Mouse (Mus musculus): ENCODE data around the gene Hspa12b. TPM values are rescaled to one million over a fixed set of nuclear protein-coding genes. Genes with fewer than 3 reads are reported as not detected.

Hspa12b gene
- polyA plus RNA-seq, 1 experiment from 2014 or later: 5.2 TPM

DNA sequence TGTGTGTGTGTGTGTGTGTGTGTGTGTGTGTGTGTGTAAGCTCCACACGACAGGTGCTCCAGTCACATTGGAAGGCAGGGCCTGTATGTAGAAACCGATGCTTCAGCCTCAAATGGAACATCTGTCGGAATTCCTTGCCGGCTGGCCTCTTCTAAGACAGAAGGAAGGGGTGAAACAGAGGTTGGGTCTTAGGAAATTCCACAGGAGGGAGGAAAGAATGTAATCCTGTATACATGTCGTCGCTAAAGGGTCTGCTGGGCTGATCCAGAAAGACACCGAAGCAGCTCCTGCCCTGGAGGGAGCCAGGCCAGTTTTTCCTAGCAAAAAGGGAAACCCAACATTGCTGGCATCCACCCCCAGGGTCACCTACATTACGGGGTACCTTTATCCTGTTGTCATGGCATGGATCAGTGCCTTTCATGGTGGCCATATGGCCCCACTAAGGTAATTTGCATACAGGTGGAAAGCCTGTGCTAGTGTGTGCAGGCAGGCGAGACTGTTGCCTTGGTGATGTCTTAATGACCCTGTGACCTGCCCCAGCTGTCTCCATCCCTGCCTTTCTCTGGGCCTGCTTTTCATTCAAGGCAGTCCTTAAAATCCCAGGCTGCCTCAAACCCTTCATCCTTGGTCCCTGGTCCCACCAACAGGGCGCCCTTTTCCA is 63.4 kb downstream of the Hspa12b start:
- Histone ChIP-seq H3K4me2 (peak overlapping the region; percentile 36), H3K27me3 (no peaks in the 10 kb centered on the region), H3K4me3 (replicated peaks) (no peak overlapping the region), H3K9me3 (no peaks in the 10 kb centered on the region), H3K4me1 (peaks cover 53% of the 10 kb centered on the region), H3K27ac (peak overlapping the region; percentile 85), H3K36me3 (replicated peaks) (peaks cover 38% of the 10 kb centered on the region), H3K9ac (no peak overlapping the region; the same call in 1 of the 2 replicates)
- WGBS: 8% methylated on average over 10 of the region's 10 CpGs
- peak; percentile 79 for ATAC-seq (ENCODE audit: low FRiP score)

DNA sequence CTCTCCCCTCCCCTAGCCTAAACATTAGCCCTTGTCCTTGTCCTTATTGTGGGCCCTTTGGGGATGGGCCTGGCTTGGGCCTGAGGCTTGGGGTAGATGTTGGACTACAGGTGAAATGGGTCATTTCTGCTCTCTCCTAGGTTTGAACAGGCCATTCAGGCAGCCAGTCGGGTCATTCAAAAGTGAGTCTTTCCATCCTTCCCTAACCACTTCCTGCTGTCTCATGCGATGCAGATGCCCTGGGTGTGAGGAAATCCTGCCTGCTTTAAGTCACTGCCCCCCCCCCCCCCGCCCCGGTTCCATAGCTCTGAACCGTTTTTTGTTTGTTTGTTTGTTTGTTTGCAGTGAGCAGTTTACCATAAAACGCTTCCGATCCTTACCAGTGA is 63.9 kb downstream of the Hspa12b start:
- Histone ChIP-seq H3K27ac (peak overlapping the region; percentile 85), H3K4me3 (replicated peaks) (no peak overlapping the region), H3K9ac (no peak overlapping the region; the same call in 1 of the 2 replicates), H3K4me1 (peaks cover 52% of the 10 kb centered on the region), H3K27me3 (no peaks in the 10 kb centered on the region), H3K36me3 (replicated peaks) (peaks cover 42% of the 10 kb centered on the region), H3K4me2 (peak overlapping the region; percentile 36; the same call in 1 of the 2 replicates), H3K9me3 (no peaks in the 10 kb centered on the region)
- no peak; the same call in 1 of the 2 replicates for ATAC-seq (ENCODE audit: low FRiP score)
- WGBS: 58% methylated on average over 7 of the region's 7 CpGs

Other genes with a start within 250 kb of the Hspa12b start
- gene 4930402H24Rik, start 220.9 kb upstream of the Hspa12b start, polyA plus RNA-seq (2016; fragmentation: Nextera tagmentation; extraction: Ambion mirVana): 78.6 and 79.5 TPM in 2 replicates
- 11.8 and 11.9 TPM in 2 replicates for gene Atrn, start 220.8 kb upstream of the Hspa12b start, polyA plus RNA-seq (2016; fragmentation: Nextera tagmentation; extraction: Ambion mirVana)
- 6.0 and 7.6 TPM in 2 replicates for gene Gfra4, start 84.2 kb upstream of the Hspa12b start, polyA plus RNA-seq (2016; fragmentation: Nextera tagmentation; extraction: Ambion mirVana)
- gene Adam33, start 63.5 kb upstream of the Hspa12b start, polyA plus RNA-seq (2016; fragmentation: Nextera tagmentation; extraction: Ambion mirVana): 0.97 and 1.5 TPM in 2 replicates
- 0.06 and 0.09 TPM in 2 replicates for gene Siglec1, start 40.5 kb upstream of the Hspa12b start, polyA plus RNA-seq (2016; fragmentation: Nextera tagmentation; extraction: Ambion mirVana)
- gene Gm11037, start 6.2 kb downstream of the Hspa12b start, polyA plus RNA-seq (2016; fragmentation: Nextera tagmentation; extraction: Ambion mirVana): not detected in 2 replicates
- gene 1700037H04Rik, start 32.8 kb downstream of the Hspa12b start, polyA plus RNA-seq (2016; fragmentation: Nextera tagmentation; extraction: Ambion mirVana): 104 TPM in 2 replicates
- gene Cenpb, start 52.8 kb downstream of the Hspa12b start, polyA plus RNA-seq (2016; fragmentation: Nextera tagmentation; extraction: Ambion mirVana): 15.3 and 16.2 TPM in 2 replicates
- gene Cdc25b, start 59.7 kb downstream of the Hspa12b start, polyA plus RNA-seq (2016; fragmentation: Nextera tagmentation; extraction: Ambion mirVana): 73.1 and 81.9 TPM in 2 replicates
- gene Spef1, start 60.0 kb downstream of the Hspa12b start, polyA plus RNA-seq (2016; fragmentation: Nextera tagmentation; extraction: Ambion mirVana): 10.2 and 12.1 TPM in 2 replicates
- gene Ap5s1, start 79.8 kb downstream of the Hspa12b start, polyA plus RNA-seq (2016; fragmentation: Nextera tagmentation; extraction: Ambion mirVana): 29.1 and 30.0 TPM in 2 replicates
- 11.3 and 13.2 TPM in 2 replicates for gene Mavs, start 106.8 kb downstream of the Hspa12b start, polyA plus RNA-seq (2016; fragmentation: Nextera tagmentation; extraction: Ambion mirVana)
- 58.5 and 70.4 TPM in 2 replicates for gene Pank2, start 135.2 kb downstream of the Hspa12b start, polyA plus RNA-seq (2016; fragmentation: Nextera tagmentation; extraction: Ambion mirVana)
- gene Rnf24, start 225.6 kb downstream of the Hspa12b start, polyA plus RNA-seq (2016; fragmentation: Nextera tagmentation; extraction: Ambion mirVana): 14.4 and 17.4 TPM in 2 replicates